Comparison of ENCODE assay signal across 9 mouse cellular contexts in genomic region chr13:44301936-44302335, GRCm38 (mm10).
A peak's percentile ranks its signal among the peaks of the same experiment; 100 is the strongest.
DNase-seq lines count a peak whose midpoint lies in the region; ATAC-seq lines count a peak whose summit lies in the region.
"Had no signal": no experiment of that assay in that cellular context is flagged by ENCODE, and none has a peak within 500 bp of the region (broad histone marks: within the 10 kb centered on the region; RNA-seq: fewer than 3 reads in every experiment).

No protein-coding gene starts in this region.

- no peak overlapping the region for H3K4me3 ChIP-seq in forebrain, embryonic 15.5 days

- no peak overlapping the region for H3K27ac ChIP-seq in forebrain, embryonic 15.5 days (replicated peaks)

- ATAC-seq in forebrain, embryonic 15.5 days (replicated peaks), result no peak
- ATAC-seq: inflammation-experienced regulatory T-cells, adult 6 months had no signal

- no peaks in the 10 kb centered on the region for H3K27me3 ChIP-seq in forebrain, embryonic 15.5 days

- intact Hi-C loops in gastrocnemius, postnatal 14 days (cut with DNase I; ENCODE audit: low total_unique reads), result no loop called here

- peak; percentile 51 for DNase-seq in adrenal gland, adult 2 months
- DNase-seq in adrenal gland, postnatal 4 days (ENCODE audit: low spot score in 2 of 2), result no peak
- DNase-seq in Muller cell, postnatal 12 days (ENCODE audit: inconsistent ontology term), result peak; percentile 60
- DNase-seq in gastrocnemius, postnatal 14 days, result peak; percentile 81
- DNase-seq in lung, adult 18-20 months, result peak; percentile 85 to 90
- no peak for DNase-seq in spleen, postnatal 14 days (ENCODE audit: low spot score in 2 of 2)
- no peak for DNase-seq in right cerebral cortex, postnatal 25 days

- no peaks in the 10 kb centered on the region for H3K4me1 ChIP-seq in forebrain, embryonic 15.5 days

- no peaks in the 10 kb centered on the region for H3K36me3 ChIP-seq in forebrain, embryonic 15.5 days

- WGBS in forebrain, embryonic 15.5 days, result 74% methylated on average over 10 of the region's 10 CpGs

- H3K9me3 ChIP-seq in forebrain, embryonic 15.5 days, result no peaks in the 10 kb centered on the region

- no peak overlapping the region for H3K4me2 ChIP-seq in forebrain, embryonic 15.5 days (replicated peaks)

- no peak overlapping the region for H3K9ac ChIP-seq in forebrain, embryonic 15.5 days (replicated peaks)

Comparison
In these comparisons a context has a peak if more than half of its experiments do, and no peak if none do; other contexts are left out.
1. DNase-seq: peak in adrenal gland, adult 2 months (single experiment), Muller cell, postnatal 12 days (single experiment), gastrocnemius, postnatal 14 days (single experiment) and lung, adult 18-20 months (2 of 2); none in adrenal gland, postnatal 4 days (0 of 2), spleen, postnatal 14 days (0 of 2) and right cerebral cortex, postnatal 25 days (single experiment).